Mouse (Mus musculus) 416B (cell line): ENCODE measurements around the gene Rmdn2.

ENCODE experiments used
- DNase-seq: peaks from one replicate; pipeline ENCODE4 v3.0.0; 2011; ENCODE audit warnings: low read depth

Rmdn2 gene

GRCm38 (mm10) chr17:79705671-79706455 lies 94.2 kb downstream of the Rmdn2 start:
- no peak for DNase-seq

- DNase-seq, result no peak
Measured at GRCm38 (mm10) chr17:79708168-79708567, 96.5 kb downstream of the Rmdn2 start.

GRCm38 (mm10) chr17:79709718-79710117 lies 98.1 kb downstream of the Rmdn2 start:
- DNase-seq, result no peak

- no peak for DNase-seq
Measured at GRCm38 (mm10) chr17:79710246-79710842, 98.7 kb downstream of the Rmdn2 start.

GRCm38 (mm10) chr17:79711944-79712343 lies 100.3 kb downstream of the Rmdn2 start:
- no peak for DNase-seq

GRCm38 (mm10) chr17:79712536-79712935 lies 100.9 kb downstream of the Rmdn2 start:
- no peak for DNase-seq

- no peak for DNase-seq
Measured at GRCm38 (mm10) chr17:79713276-79713642, 101.6 kb downstream of the Rmdn2 start.

GRCm38 (mm10) chr17:79713643-79714367 lies 102.1 kb downstream of the Rmdn2 start:
- no peak for DNase-seq

GRCm38 (mm10) chr17:79714368-79714895 lies 102.8 kb downstream of the Rmdn2 start:
- no peak for DNase-seq

- DNase-seq, result no peak
Measured at GRCm38 (mm10) chr17:79714931-79715637, 103.4 kb downstream of the Rmdn2 start, which contains the start of gene Cyp1b1. Gene Cyp1b1, minus strand, starts transcription at chr17:79715061.

- no peak for DNase-seq
Measured at GRCm38 (mm10) chr17:79715649-79716143, 104.0 kb downstream of the Rmdn2 start.

- DNase-seq, result no peak
Measured at GRCm38 (mm10) chr17:79720681-79721080, 109.0 kb downstream of the Rmdn2 start.

GRCm38 (mm10) chr17:79726613-79727012 lies 115.0 kb downstream of the Rmdn2 start:
- DNase-seq, result no peak

GRCm38 (mm10) chr17:79728053-79728584 lies 116.5 kb downstream of the Rmdn2 start:
- DNase-seq, result no peak

GRCm38 (mm10) chr17:79728585-79729503 lies 117.2 kb downstream of the Rmdn2 start:
- no peak for DNase-seq

- no peak for DNase-seq
Measured at GRCm38 (mm10) chr17:79730988-79731387, 119.3 kb downstream of the Rmdn2 start.

GRCm38 (mm10) chr17:79733039-79733438 lies 121.4 kb downstream of the Rmdn2 start:
- no peak for DNase-seq

GRCm38 (mm10) chr17:79737598-79737997 lies 125.9 kb downstream of the Rmdn2 start:
- DNase-seq, result no peak

GRCm38 (mm10) chr17:79738847-79739498 lies 127.3 kb downstream of the Rmdn2 start:
- DNase-seq, result no peak

GRCm38 (mm10) chr17:79742635-79743034 lies 131.0 kb downstream of the Rmdn2 start:
- no peak for DNase-seq
